Mouse (Mus musculus) C2C12 (cell line): ENCODE results near the gene Cldn6. TPM values are rescaled to one million over a fixed set of nuclear protein-coding genes. Genes with fewer than 3 reads are reported as not detected.

Experiments used
- H3K27me3 ChIP-seq: one replicate; pipeline ENCODE4 v1.6.1; 2011; ENCODE audit not compliant: control insufficient read depth, insufficient read depth, insufficient read length
- H3K36me3 ChIP-seq: one replicate; pipeline ENCODE4 v1.6.1; 2011; ENCODE audit not compliant: control insufficient read depth, insufficient read depth
- H3K4me3 ChIP-seq: one replicate; pipeline ENCODE4 v1.5.1; 2011; ENCODE audit warnings: mild to moderate bottlenecking, control low read depth; ENCODE audit not compliant: poor library complexity, insufficient read depth, severe bottlenecking
- H3K79me2 ChIP-seq: one replicate; pipeline ENCODE4 v1.6.1; 2011; ENCODE audit not compliant: control insufficient read depth, insufficient read depth
- H3K79me3 ChIP-seq: one replicate; pipeline ENCODE4 v1.6.1; 2011; ENCODE audit warnings: low read depth, control low read depth
- H3ac ChIP-seq: one replicate; pipeline ENCODE3; 2011; ENCODE audit warnings: low read depth; ENCODE audit not compliant: control insufficient read depth, insufficient read length
- CEBPB ChIP-seq: IDR thresholded peaks from one replicate; pipeline ENCODE4 v1.6.1; 2011; ENCODE audit warnings: low read depth, mild to moderate bottlenecking, control low read depth, moderate library complexity
- CTCF ChIP-seq: IDR thresholded peaks from one replicate; pipeline ENCODE4 v1.5.1; 2011; ENCODE audit not compliant: control insufficient read depth, insufficient read depth, insufficient read length
- FOSL1 ChIP-seq: IDR thresholded peaks from one replicate; pipeline ENCODE4 v1.8.0; 2011; ENCODE audit warnings: mild to moderate bottlenecking, low read length; ENCODE audit not compliant: poor library complexity, insufficient read depth, severe bottlenecking
- MAX ChIP-seq: IDR thresholded peaks from one replicate; pipeline ENCODE4 v1.6.1; 2011; ENCODE audit warnings: mild to moderate bottlenecking, control low read depth
- MYOD1 ChIP-seq: IDR thresholded peaks from one replicate; pipeline ENCODE4 v1.6.1; 2011; ENCODE audit warnings: low read depth; ENCODE audit not compliant: control insufficient read depth, insufficient read length
- MYOG ChIP-seq: IDR thresholded peaks from one replicate; pipeline ENCODE4 v1.6.1; 2011; ENCODE audit not compliant: control insufficient read depth, insufficient read length; ENCODE audit errors: extremely low read depth
- USF1 ChIP-seq: IDR thresholded peaks from one replicate; pipeline ENCODE4 v1.6.1; 2011; ENCODE audit warnings: low read depth, mild to moderate bottlenecking, control low read depth, moderate library complexity
- polyA plus RNA-seq: library from polyadenylated mRNA; unstranded; fragments of >200 nt; fragmentation: generic; extraction: Trizol; gene quantifications from one replicate; pipeline ENCODE4 v1.2.1, GENCODE M21; 2012; ENCODE audit warnings: missing spikeins

Cldn6 gene
- polyA plus RNA-seq, 1 experiment, result not detected

DNA sequence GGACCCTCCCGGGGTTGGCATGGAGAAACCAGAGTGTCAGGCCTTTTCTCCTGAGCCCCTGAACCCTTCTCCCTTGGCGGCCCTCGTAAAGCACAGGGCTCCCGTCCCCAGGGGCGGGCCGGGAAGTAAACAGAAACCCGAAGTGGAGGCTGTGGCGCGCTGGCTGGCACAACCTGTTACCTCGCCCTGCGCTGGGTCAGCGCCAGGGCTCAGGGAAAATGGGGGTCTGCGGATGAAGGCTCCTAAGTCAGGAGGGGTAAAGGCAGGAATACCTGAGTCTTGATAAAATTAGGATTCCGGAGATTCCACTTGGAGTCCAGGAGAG is 18.2 kb upstream of the Cldn6 start:
- Histone ChIP-seq H3K79me2 (no peaks in the 10 kb centered on the region), H3K4me3 (no peak overlapping the region), H3K27me3 (no peaks in the 10 kb centered on the region), H3K79me3 (no peaks in the 10 kb centered on the region), H3ac (no peak overlapping the region), H3K36me3 (no peaks in the 10 kb centered on the region)
- TF ChIP-seq USF1 (no peak), MYOD1 (no peak), CTCF (no peak), FOSL1 (no peak), MYOG (no peak), MAX (no peak), CEBPB (no peak)

DNA sequence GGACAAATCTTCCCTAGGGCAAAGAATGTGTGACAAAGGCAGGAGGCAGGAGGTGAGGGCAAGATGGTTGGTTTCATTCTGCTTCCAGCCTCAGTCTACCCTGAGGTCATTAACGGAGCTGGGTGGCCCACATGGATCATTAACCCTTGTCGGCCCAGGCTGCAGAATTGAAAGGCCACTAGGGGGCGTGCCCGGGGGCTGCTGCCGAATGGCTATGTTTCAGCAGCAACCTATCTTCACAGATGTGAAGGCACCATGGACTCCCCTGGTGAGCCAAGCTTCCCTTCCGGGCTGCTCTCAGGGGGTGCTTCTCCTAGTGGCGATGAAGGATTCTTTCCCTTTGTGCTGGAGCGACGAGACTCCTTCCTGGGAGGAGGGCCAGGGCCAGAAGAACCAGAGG is 17.5 kb upstream of the Cldn6 start:
- Histone ChIP-seq H3K27me3 (no peaks in the 10 kb centered on the region), H3ac (no peak overlapping the region), H3K79me2 (no peaks in the 10 kb centered on the region), H3K4me3 (no peak overlapping the region), H3K36me3 (peaks cover 4% of the 10 kb centered on the region), H3K79me3 (no peaks in the 10 kb centered on the region)
- TF ChIP-seq CTCF (peak; percentile 20), MYOD1 (no peak), CEBPB (no peak)

DNA sequence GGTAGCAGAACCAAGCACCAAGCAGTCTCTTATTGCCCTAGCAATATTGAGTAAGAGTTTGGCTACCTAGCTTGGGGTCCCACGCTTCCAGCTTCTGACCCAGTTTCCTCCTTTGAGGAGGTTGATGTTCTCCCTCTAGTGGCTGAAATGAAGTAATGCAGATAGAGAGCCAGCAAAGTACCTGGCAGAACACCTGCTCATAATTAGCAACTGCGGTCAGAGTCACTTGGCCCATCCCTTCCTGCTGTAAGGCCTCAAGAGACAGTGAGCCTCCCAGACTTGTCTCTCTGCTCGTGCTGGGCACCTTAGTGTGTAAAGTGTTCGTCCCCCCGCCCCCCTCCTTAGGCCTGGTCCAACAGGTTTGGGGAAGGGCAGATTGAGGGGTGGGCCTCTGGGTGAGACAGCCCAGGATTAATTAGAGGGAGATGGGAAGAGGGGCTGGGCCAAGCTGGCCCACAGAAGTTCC is 14.5 kb upstream of the Cldn6 start:
- no peaks in the 10 kb centered on the region for H3K79me3 ChIP-seq
- H3K27me3 ChIP-seq, result no peaks in the 10 kb centered on the region
- no peaks in the 10 kb centered on the region for H3K79me2 ChIP-seq
- no peak overlapping the region for H3K4me3 ChIP-seq
- H3K36me3 ChIP-seq, result peaks cover 35% of the 10 kb centered on the region
- H3ac ChIP-seq, result no peak overlapping the region
- no peak for TF ChIP-seq MYOG
- no peak for TF ChIP-seq MAX
- no peak for TF ChIP-seq CTCF
- TF ChIP-seq USF1, result no peak
- TF ChIP-seq FOSL1, result no peak
- TF ChIP-seq CEBPB, result no peak

DNA sequence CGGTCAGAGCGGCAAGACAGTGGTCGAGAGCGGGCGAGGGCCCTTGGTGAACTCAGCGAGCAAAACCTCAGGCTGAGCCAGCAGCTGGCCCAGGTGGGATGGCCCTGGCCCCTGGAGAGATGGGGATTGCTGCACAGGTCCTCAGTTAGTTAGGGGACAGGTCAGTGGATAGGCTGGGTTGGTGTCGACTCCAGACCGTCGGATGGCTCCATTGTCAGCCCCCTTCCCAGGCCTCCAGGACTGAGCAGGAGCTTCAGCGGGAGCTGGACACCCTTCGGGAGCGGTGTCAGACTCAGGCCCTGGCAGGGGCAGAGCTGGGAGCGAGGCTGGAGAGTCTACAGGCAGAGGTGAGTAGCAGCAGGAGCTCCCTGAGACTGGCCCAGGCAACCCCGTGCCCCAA is 13.5 kb upstream of the Cldn6 start:
- Histone ChIP-seq H3K36me3 (peaks cover 44% of the 10 kb centered on the region), H3ac (no peak overlapping the region), H3K79me2 (peaks cover 8% of the 10 kb centered on the region), H3K4me3 (no peak overlapping the region), H3K27me3 (no peaks in the 10 kb centered on the region), H3K79me3 (no peaks in the 10 kb centered on the region)
- TF ChIP-seq CTCF, result no peak
- TF ChIP-seq USF1, result no peak
- no peak for TF ChIP-seq MYOG
- no peak for TF ChIP-seq MYOD1
- no peak for TF ChIP-seq MAX
- no peak for TF ChIP-seq FOSL1
- no peak for TF ChIP-seq CEBPB

DNA sequence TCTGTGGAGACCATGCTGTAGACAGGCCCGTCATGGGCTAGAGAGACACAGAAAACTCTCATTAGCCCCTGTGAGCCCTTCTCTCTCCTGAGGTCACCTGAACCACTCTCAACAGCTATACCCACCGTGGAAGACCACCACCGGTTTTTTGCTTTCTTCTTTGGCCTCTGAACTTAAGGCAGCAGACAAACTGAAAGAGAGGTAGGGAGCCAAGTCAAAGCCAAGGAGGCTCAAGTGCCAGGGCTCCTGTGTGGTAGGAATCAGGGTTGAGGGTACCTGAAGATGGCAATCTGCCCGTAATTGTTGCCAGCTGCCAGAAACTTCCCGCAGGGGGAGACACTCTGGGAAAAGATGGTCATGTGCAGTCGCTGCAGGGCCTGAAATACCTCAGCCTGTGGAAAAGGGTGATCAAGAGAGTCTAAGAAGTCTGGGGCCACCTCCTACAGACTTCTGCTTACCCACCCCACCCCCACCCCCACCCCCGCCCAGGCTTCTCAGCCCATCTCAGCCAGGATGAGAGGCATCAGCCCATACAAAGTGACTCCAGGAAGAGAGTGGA is 8.5 kb upstream of the Cldn6 start:
- H3K27me3 ChIP-seq, result no peaks in the 10 kb centered on the region
- no peak overlapping the region for H3K4me3 ChIP-seq
- no peak overlapping the region for H3ac ChIP-seq
- TF ChIP-seq CTCF (no peak), MAX (no peak), FOSL1 (no peak), CEBPB (no peak), MYOG (no peak), USF1 (no peak), MYOD1 (no peak)
- H3K79me2 ChIP-seq, result peaks cover 57% of the 10 kb centered on the region
- peaks cover 89% of the 10 kb centered on the region for H3K36me3 ChIP-seq
- peaks cover 35% of the 10 kb centered on the region for H3K79me3 ChIP-seq

DNA sequence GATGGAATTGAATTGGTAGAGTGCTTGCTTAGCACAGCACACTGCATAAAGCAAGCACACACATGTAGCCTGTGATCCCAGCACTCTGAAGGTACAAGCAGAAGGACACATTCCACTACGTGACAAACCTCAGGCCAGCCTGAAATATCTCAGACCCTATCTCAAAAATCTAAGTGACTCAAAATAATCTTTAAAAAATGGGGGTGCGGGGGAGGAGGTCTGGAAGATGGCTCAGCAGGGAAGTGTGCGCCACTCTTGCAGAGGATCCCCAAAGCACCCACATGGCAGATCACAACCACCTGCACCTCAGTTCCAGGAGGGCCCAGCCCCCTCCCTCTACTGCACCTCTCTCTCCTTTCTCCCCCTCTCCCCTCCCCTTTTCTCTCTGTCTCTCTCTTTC is 7.5 kb upstream of the Cldn6 start:
- Histone ChIP-seq H3K36me3 (peaks cover 91% of the 10 kb centered on the region), H3ac (no peak overlapping the region), H3K79me2 (peaks cover 66% of the 10 kb centered on the region), H3K4me3 (no peak overlapping the region), H3K27me3 (no peaks in the 10 kb centered on the region), H3K79me3 (peaks cover 39% of the 10 kb centered on the region)
- TF ChIP-seq FOSL1, result no peak
- TF ChIP-seq MYOG, result no peak
- TF ChIP-seq CEBPB, result no peak
- TF ChIP-seq MAX, result no peak
- TF ChIP-seq CTCF, result no peak
- no peak for TF ChIP-seq MYOD1
- no peak for TF ChIP-seq USF1
